Mouse (Mus musculus): Measurements from ENCODE around the gene Paqr5. TPM values are rescaled to one million over a fixed set of nuclear protein-coding genes. Genes with fewer than 3 reads are reported as not detected.

The Paqr5 gene
- not detected in 4 replicates for total RNA-seq (2023; ENCODE audit: inconsistent age)

DNA sequence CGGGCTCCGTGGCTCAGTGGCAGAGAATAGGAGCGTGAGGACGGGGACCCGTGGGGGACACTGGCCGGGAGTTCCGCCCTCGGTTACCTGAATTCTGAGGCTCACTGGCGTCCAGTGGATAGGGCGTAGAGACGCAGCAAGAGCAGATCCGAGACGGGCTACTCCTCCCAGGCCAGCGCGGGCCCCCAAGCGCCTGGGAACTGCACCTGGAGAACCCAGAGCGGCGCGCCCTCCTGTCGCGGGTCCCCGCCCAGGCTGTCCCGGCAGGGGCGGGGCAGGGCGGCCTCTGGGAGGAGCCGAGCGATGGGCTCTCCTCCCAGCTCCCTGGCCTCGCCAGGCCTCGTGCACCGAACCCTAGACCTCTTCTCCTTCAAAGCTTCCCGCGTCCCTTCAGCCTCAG lies at the start of gene Paqr5:
TSS of gene Paqr5 (minus strand) at position 257 of the 400 bp plus-strand sequence.

DNA sequence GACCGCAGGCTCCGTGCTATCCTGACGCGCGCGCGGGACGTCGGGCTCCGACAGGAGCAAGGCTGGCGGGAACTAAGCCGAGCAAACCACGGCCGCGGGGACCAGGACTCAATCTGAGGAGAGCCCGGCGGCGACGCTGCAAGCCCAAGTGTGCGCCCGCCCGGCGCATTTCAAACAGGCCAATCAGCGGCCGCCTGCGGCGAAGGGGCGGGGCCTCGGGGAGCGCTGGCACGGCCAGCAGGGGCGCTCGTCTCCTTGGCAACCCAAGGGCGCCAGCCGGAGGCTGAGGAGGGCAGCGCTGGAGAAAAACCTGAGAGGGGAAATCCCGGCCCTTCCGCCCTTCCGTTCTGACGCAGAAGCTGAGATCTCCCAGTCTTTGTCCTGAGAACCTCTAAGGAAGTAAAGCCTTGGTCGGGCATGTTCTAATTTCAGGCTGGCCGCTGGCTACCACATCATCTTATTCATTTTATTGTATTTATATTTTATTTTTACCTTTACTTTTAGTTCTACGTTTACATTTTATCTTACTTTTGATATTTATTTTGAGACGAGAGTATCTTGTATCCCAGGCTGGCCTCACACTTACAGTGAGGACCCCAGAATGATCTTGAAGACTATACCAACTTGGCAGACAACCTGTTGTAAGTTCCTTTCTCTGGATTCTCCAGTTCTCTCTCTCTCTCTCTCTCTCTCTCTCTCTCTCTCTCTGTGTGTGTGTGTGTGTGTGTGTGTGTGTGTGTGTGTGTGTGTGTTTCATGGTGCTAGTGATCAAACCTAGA lies 79.8 kb downstream of the Paqr5 start, which contains the start of gene Kif23:
TSS of gene Kif23 (minus strand) at position 152 of the 779 bp plus-strand sequence.

DNA sequence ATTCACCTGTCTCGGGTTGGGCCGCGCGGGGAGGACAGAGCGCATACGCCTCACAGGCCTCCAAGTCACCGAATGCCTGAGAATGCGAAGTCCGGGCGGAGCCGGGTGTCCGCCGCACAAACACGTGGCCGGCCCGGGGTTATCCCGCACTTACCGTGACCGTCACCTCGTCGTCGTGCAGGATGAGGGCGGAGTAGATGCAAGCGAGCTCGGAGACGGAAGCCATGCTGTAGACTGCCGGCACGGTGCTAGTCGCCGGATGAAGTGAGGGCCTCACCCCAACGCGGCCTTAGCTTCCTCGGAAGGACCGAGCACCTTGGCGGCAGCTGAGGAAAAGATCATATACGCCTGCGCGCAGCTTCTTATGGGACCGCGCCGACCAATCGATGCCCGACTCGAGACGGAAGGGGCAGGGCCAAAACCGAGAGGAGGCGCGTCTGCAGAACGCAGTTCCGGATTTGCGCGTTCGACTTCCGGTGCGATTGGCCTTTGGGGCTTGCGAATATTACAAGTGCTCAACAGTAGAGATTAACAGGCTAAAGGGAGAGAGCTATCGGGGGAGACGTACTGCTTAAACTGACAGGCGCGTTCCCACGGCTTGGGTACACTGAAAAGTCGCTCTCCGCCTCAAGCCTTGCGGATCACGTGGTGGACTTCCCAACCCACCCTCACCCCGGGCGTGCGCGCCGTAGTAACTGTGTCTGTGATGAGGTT lies 112.3 kb downstream of the Paqr5 start, which contains the start of gene Rplp1:
TSS of gene Rplp1 (minus strand) at position 340 of the 714 bp plus-strand sequence.

Other genes starting within 250 kb of the Paqr5 start
- 4,926 to 5,185 TPM (median 5,035 TPM) in 4 replicates for gene Rplp1, start 112.3 kb downstream of the Paqr5 start, total RNA-seq (2023; ENCODE audit: inconsistent age)
- 12.7 to 23.6 TPM (median 18.3 TPM) in 4 replicates for gene Kif23, start 80.1 kb downstream of the Paqr5 start, total RNA-seq (2023; ENCODE audit: inconsistent age)
- gene Glce, start 95.8 kb upstream of the Paqr5 start, total RNA-seq (2023; ENCODE audit: inconsistent age), result 8.7 to 12.4 TPM (median 10.0 TPM) in 4 replicates

All from B cell, adult (primary cell).